Mouse (Mus musculus): Measurements from ENCODE around the gene Ankrd37. TPM values are rescaled to one million over a fixed set of nuclear protein-coding genes. Genes with fewer than 3 reads are reported as not detected.
A peak's percentile ranks its signal among the peaks of the same experiment; 100 is the strongest.

Ankrd37 gene
- total RNA-seq, 2 experiments from 2014 or later, result 8.8 to 14.8 TPM

DNA sequence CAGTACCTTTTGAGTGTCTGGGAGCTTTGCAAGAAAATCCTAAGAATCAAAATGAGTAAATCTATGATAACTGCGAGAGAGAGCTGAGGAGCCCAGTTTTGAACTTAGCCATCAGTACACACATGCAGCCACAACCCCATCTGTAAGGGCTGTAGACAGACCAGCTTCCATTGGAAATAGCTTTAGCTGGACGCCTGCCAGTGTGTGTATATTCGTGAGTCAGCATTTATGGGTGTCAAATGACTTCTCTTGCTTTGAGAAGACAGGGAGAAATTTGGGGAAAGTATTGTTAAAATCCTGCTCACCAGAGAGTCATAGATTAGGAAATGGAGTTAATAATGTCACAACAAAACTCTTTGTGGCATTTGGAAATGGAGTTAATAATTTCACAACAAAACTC is 18.8 kb downstream of the Ankrd37 start:
- intact Hi-C loops (cut with DNase I), result no loop called here
- no peak for DNase-seq (ENCODE audit: low spot score in 2 of 2)

DNA sequence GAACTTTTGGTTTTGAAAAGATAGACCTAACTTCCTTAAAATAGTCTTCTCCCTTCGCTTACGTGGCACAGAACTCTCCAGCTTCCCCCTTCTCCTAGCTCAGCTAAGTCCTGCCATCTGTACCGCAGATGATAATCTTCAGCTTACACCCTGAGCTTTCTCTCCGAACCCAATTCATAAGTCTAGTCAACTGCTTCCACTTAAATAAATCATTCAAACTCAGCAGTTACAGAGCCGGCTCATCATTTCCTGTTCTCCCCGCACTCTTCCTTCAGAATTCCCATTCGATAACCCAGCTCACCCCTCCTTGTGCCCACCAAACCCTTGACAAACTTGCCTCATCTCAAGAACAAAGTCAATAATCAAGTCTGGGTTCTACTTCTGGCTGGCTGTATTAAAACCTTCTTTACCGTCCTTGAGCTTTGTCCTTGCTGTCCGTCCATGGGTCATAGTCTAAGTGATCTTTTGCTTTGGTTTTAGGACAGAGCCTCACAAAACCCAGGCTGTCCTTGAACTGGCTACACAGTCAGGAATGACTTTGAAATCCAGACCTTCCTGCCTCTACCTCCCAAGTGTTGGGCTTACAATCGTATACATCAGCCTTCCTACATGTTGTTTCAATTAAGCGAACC is 29.6 kb downstream of the Ankrd37 start:
- intact Hi-C loops (cut with DNase I), result no loop called here
- no peak for DNase-seq (ENCODE audit: low spot score in 2 of 2)

DNA sequence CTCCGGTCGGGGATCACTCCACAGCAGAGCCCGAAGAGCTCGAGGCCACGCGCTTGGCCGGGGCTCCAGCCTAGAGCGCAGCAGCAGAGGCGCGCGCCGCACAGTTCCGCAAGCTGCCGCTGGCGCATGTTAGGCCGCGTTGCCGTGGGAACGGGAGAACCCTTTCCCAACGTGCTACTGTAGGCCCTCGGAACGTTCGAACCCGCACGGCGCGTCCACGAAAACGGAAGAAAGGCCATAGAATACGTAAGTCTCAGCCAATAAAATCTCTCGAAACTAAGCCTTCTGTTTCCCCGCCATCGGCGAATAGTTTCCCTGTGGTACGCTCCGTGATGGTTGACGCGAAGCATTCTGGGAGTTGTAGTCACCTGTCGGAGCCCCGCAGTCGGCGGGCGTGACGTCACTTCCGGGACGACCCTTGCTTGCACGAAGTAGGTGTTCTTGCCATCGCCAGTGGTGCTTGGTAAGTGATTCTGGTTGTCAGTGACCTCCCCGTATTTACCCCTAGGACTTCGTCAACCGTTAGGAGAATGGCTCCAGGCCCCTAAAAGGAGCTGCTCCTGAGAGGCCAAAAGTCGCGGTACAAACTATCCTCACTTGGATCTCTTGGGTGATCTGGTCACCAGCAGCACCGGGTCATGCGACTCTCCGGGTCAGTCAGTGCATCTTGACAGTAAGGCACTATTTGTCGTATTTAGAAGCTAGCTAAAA is 30.2 kb downstream of the Ankrd37 start, which contains the start of the genes 1700029J07Rik and Ufsp2:
1700029J07Rik (minus strand) TSS at position 127 of the 711 bp plus-strand sequence.
Ufsp2 (plus strand) TSS at position 403 of the 711 bp plus-strand sequence.
- intact Hi-C loops (cut with DNase I), result no loop called here
- peak; percentile 98 to 99 for DNase-seq (ENCODE audit: low spot score in 2 of 2)

DNA sequence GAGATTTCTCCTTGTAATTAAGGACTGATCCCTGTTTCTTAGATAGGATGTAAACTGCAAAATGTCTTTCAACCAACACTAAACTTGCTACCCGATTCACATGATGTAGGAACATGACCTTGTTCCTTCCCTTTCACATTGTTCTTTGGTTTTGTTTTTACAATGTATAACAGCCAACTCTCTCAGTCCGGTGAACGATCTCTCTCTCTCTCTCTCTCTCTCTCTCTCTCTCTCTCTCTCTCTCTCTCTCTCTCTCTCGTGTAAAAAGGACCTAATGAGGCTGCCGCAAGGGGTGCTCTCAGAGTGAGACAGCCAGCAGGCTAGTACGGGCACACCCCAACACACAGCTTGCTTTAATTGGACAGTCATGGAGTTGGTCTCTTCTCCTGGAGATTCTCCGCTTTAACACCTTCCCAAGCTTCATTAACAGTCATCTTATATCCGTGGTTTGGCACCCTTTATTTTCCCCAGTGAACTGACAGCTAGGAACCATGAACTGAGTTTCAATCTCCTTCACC is 31.5 kb downstream of the Ankrd37 start:
- DNase-seq (ENCODE audit: low spot score in 2 of 2), result no peak
- intact Hi-C loops (cut with DNase I), result no loop called here

DNA sequence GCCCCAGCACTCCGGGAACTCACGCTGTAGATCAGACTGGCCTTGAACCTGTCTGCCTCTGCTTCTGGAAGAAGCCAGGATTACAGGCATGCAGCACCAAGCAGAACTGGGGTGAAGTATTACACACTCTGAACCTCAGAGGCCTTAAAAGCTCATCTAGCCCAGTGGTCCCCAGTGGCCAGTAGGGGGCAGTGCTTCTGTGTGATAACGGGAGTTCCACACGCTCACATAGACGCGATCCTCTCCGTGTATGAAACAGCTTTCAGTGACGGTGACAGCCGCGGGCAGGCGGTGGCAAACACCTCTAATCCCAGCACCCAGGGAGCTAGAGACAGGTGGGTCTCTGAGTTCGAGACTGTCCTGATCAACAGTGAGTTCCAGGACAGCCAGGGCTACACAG is 34.6 kb downstream of the Ankrd37 start:
- intact Hi-C loops (cut with DNase I), result no loop called here
- no peak for DNase-seq (ENCODE audit: low spot score in 2 of 2)

DNA sequence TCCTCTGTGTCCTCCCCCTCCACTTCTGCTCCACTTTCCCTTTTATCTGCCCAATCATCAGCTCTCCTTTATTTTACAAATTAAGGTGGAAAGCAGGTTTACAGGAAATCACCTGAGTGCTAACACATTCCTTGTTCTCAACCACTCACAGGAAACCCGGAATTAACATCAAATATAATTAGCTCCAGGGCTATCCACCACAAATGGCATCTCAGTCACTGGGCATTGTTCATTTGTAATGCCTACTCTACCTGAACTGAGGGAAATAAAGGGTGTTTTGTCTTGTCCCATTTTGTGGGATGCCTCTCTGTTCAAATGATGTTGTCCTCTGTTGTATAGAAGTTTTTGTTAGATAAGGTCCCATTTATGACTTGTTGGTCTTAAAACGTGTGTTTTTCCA is 54.9 kb downstream of the Ankrd37 start:
- intact Hi-C loops (cut with DNase I), result no loop called here
- no peak for DNase-seq (ENCODE audit: low spot score in 2 of 2)

Other genes with a start within 250 kb of the Ankrd37 start
- gene Pdlim3, start 120.2 kb downstream of the Ankrd37 start, total RNA-seq (2021), result 1 to 10 TPM; 1.6 to 1.7 TPM
- gene Ccdc110, start 71.1 kb downstream of the Ankrd37 start, total RNA-seq (2021), result 1 to 10 TPM; 1.4 to 1.9 TPM
- gene 1700029J07Rik, start 30.5 kb downstream of the Ankrd37 start, total RNA-seq (2021), result 1 to 10 TPM; 2.2 to 3.2 TPM
- 10 to 100 TPM; 53.8 to 59.1 TPM for gene Ufsp2, start 30.2 kb downstream of the Ankrd37 start, total RNA-seq (2021)
- under 1 TPM; 0.62 to 0.76 TPM for gene Lrp2bp, start 6.4 kb downstream of the Ankrd37 start, total RNA-seq (2021)
- gene Cfap97, start 146.1 kb upstream of the Ankrd37 start, total RNA-seq (2021), result 10 to 100 TPM; 17.1 to 17.9 TPM
- 10 to 100 TPM; 38.1 to 42.3 TPM for gene Snx25, start 146.5 kb upstream of the Ankrd37 start, total RNA-seq (2021)
- gene Slc25a4, start 205.6 kb upstream of the Ankrd37 start, total RNA-seq (2021), result 100 to 1,000 TPM; 661 to 678 TPM